Mouse (Mus musculus) heart, postnatal 0 days (tissue): Measurements from ENCODE around the gene Rabac1.

Experiments used
- CTCF ChIP-seq: IDR thresholded peaks from 2 replicates; pipeline ENCODE4 v1.5.1; 2016; ENCODE audit warnings: antibody characterized with exemption, control low read depth, low read depth
- EP300 ChIP-seq: IDR thresholded peaks from 2 replicates; pipeline ENCODE4 v1.6.1; 2016; ENCODE audit warnings: antibody characterized with exemption, low read depth

- TF ChIP-seq CTCF (no peak), EP300 (no peak)
Observed at GRCm38 (mm10) chr7:25011592-25011991, 39.0 kb upstream of the Rabac1 start.
